Mouse (Mus musculus) gastrocnemius, postnatal 36 days (tissue): ENCODE data around the gene Gfm2. TPM values are rescaled to one million over a fixed set of nuclear protein-coding genes. Genes with fewer than 3 reads are reported as not detected.
"Not testable (repeated sequence)": the region's sequence is repeated elsewhere in the genome, so short reads cannot be mapped to it uniquely, and the experiment has no call there.

Source experiments
- DNase-seq, 2 experiments: peaks; one replicate each; pipeline ENCODE4 v3.0.0; 2022
- intact Hi-C: fragments of 180-260 bp; cut with DNase I; formaldehyde crosslinking; loops from one replicate; pipeline ENCODE4 v1.15.1; 2025
- long read RNA-seq, 2 experiments: library from polyadenylated mRNA; stranded (forward); transcript quantifications; one replicate each; pipeline ENCODE4 v2.0.0; 2021
- total RNA-seq, 2 experiments: library from RNA; stranded (reverse); gene quantifications; 2 replicates each; pipeline ENCODE4 v1.2.3; 2021

Gfm2 gene
- 10 to 100 TPM; 45.9 to 49.8 TPM for total RNA-seq
- long read RNA-seq, experiment 1, transcript Gfm2-208 (21 exons, 3,157 nt) = major isoform, 8 of 29 reads
- long read RNA-seq, experiment 1, partial matches to known transcripts = 9 of 29 reads
- long read RNA-seq, experiment 1, other reads (novel, unspliced or antisense) = 10 of 29 reads
- long read RNA-seq, experiment 2, transcript Gfm2-208 (21 exons, 3,157 nt) = major isoform, 11 of 41 reads
- long read RNA-seq, experiment 2, partial matches to known transcripts = 6 of 41 reads
- long read RNA-seq, experiment 2, other reads (novel, unspliced or antisense) = 21 of 41 reads

DNA sequence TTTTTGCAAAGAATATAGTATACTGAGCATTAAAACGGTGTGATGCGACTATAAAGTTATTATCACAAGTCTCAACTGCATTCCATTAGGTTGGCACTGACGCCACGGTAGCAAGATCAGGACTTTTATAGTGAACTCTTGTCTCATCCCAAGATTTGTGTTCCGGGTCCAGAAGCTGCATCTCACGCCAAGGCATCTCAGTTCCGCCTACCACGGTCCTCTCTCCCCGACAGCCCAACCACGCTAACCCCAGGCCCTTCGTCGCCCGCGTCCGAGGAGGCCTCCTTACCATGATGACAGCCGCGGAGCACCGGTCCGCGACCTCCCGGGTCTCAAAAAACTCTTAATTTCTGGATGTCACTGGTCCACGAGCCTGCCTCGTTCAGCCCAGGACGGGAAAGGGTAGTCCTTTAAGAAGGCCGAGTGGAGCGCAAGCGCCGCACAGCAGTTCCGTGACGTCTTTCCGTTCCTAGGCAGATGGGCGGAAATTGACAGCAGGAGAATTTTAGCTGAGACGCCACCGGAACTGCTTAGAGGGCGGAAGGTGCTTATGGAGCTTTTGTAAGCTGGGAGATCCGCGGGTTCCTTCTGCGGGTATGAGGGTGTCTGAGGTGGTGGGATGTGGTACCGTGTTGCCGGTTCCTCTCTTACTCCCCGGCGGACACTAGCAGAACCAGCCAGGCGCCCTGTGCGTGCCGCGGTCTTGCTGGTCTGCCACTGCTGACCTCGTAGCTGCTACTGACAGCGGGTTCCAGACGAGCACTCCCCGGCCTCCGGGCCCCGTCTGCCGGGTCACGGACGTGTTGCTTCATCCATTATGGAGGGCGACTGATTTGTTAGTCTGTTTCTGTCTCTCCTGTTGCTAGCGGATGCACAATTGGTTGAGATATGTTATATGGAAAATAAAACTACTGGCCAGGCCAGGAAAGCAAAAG is at the start of gene Gfm2, which contains the start of gene Nsa2:
Gene Gfm2, plus strand, starts transcription at position 472 of the 935 bp plus-strand sequence.
Gene Nsa2, minus strand, starts transcription at position 472 of the 935 bp plus-strand sequence.
- intact Hi-C loops = no loop called here
- DNase-seq = peak; percentile 77 to 88

DNA sequence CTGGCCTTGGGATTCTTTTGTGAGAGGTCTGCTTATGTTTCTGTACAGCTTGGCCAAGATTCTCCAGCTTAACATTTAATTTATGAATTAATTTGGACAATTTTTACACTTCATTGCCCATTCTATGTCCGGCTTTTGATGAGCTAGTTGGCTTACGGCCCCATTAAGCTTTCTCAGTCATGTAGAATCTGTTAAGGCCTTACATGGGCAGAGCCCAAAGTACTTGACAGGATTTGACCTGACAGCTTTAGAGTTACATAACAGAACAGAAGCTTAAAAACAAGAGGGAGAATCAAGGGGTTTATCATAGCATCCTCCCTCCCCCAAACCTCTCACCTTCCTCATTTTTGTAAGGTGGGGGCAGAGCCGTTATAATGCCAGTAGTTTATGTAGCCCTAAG is 49.6 kb upstream of the Gfm2 start:
- no peak for DNase-seq
- intact Hi-C loops = no loop called here

DNA sequence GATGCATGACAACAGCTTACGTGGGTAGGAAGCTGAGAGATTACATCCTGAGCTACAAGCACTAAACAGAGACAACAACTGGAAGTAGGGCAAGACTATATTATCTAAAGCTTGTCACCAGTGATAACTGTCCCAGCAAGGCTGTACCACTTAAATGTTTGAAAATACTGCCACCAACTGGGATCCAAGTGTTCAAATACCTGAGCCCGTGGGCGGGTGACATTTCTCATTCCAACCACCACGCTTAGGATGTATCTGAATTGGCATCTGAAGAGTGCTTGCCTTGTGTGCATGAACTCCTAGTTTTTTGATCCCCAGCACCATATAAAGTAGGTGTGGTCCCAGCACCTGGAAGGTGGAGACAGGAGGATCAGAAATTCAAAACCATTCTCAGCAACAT is 42.0 kb upstream of the Gfm2 start:
- intact Hi-C loops = no loop called here
- DNase-seq = no peak

DNA sequence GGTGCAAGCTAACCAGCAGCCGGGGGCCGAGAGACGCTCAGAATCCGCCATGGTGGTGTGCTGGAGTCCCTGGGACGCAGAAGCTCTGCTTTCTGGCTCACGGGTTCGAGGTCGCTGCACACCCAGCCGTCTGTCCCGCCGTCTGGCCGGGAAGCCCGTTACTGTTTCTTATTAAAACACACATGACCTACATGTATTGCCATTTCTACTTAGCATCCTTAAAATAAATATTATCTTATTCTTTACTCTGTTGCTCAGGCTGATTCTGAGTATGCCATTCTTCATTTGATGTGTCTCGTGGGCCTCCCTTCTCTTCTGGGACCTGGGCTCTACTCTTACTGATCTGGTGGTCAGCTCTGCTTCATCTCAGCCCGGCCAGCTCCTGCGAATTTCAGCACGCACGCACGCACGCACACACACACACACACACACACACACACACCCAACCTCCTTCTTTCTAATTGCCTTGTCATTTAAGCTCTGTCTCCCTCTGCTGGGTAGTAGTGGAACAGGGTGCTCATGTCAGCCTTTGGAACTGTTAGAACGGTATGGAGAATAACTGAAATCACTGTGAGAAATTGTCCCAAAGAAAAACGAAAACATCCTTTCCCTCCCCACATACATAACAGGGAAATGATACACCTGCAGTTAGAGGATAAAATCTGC is 38.4 kb upstream of the Gfm2 start, which contains the start of gene Gm6169:
Gene Gm6169, minus strand, starts transcription at position 51 of the 666 bp plus-strand sequence.
- intact Hi-C loops = no loop called here
- DNase-seq = no peak

DNA sequence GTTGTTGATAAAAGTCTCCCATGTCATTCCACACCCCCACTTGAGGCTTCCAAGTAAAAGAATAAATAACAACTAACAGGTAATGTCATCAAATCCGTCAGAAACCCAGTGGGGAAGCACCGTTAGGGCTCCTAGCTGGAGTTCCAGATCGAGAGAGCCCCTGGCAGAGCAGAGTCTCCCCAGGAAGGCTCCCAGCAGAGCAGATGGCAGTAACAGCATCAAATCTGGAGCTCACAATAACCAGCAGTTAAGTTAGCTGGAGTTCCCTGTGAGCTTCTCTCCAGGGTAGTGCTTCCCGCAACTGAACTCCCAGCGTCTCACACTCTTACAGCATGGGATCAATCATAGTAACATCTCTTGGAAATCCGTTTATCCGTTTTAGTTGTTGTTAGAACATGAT is 32.7 kb upstream of the Gfm2 start:
- DNase-seq = no peak
- intact Hi-C loops = no loop called here

DNA sequence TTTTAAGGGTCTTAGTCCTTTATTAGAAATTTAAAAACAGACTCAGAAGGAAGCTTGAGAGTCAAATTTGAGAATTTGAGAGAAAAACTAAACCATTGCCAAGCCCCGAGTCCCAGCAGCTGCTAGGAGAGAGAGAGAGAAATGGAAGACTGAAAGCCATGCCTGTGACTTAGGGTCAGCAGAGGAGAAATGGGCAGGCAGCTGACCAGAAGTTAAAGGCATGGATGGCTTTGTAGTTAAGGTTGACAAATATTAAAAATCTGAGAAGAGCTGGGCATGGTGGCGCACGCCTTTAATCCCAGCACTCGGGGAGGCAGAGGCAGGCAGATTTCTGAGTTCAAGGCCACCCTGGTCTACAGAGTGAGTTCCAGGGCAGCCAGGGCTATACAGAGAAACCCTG is 30.0 kb upstream of the Gfm2 start:
- DNase-seq, intact Hi-C loops: not testable (repeated sequence)

DNA sequence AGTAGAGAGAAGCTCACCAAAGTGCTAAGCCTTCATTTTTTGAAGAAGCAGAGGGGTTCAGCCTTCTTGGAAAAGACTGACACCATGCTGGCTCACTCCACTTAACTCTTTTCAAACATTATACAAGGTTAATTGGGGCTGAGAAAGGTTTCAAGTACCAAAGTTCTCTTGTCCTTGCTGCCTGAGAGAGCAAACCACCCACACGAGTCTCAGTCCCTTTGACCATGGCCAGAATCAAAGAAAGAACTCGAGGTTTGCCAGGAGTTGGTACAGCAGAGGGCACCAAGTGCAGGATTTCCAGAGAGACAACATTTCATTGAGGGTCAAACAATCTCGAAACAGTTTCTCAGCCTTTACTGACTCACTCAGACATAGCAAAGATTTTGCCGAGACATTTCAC is 28.7 kb upstream of the Gfm2 start:
- no peak for DNase-seq
- intact Hi-C loops = no loop called here

DNA sequence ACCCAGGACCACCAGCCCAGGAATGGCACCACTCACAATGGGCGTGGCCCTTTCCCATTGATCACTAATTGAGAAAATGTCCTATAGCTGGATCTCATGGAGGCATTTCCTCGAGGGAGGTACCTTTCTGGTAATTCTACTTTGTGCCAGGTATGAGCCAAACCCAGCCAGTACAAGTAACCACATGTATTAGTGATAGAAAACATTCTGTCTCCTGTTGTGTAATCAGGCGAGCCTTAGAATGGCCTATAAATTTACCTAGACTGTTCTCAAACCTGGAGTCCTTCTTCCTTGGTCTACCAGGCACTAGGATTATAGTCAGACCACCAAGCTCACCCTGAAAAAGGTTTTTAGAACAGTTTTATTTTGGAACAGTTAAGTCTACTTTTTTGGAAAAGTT is 16.4 kb upstream of the Gfm2 start:
- intact Hi-C loops = no loop called here

DNA sequence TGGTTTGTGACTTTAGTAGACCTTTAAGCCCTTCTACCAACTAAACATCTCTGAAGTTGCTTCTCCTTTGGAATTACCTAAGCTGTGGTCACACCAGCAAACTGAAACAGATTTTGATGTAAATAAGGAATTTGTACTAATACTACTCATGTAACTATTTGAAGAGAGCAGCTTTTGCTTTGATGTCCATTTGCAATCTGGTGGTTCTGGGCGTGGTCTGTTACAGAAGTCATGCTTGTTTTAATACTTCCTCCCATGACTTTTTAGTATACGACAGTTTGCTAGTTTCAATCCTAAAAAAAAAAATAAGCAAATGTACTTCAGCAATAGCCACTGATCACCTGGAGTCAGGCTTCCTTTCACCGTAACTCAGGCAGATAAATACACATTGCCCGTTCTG is 8.1 kb upstream of the Gfm2 start:
- DNase-seq, intact Hi-C loops: not testable (repeated sequence)

More for the DNA sequence above, 16.4 kb upstream of the Gfm2 start:
- no peak for DNase-seq

DNA sequence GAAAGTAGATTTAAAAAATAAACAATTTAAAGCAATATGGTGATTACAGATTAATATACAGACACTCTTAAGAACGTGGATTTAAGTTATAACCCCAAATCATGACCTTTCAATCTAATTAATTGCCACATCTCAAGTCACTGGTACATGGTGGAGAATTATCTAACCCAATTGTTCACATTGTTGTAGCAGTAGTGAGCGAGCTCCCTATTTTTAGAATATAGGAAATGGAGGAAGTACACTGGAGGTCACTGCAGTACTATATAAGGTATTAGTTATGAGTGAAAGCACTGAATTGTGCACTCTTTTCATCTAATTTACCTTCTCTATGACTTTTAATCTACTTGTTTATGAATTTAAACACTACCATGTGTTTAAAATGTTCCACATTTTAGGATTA is 7.3 kb upstream of the Gfm2 start:
- intact Hi-C loops = not testable (repeated sequence)

DNA sequence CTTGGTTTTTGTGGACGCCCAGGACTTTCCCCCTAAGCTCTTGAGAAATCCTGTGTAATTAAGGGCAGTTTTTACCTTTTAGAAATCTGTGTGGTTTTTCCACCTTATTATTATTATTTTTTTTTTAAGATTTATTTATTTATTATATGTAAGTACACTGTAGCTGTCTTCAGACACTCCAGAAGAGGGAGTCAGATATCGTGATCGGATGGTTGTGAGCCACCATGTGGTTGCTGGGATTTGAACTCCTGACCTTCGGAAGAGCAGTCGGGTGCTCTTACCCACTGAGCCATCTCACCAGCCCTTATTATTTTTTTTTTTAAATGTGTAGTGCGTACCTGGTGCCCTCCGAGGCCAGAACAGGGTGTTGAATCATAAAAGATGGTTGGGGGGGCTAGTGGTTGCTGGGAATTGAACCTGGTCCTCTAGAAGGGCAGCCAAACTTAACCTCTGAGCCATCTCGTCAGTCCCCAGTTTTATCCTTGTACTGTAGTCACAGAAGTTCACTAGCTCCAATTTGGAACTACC is 731 bp downstream of the Gfm2 start:
- intact Hi-C loops, DNase-seq: not testable (repeated sequence)

More for the DNA sequence above, 7.3 kb upstream of the Gfm2 start:
- not testable (repeated sequence) for DNase-seq

DNA sequence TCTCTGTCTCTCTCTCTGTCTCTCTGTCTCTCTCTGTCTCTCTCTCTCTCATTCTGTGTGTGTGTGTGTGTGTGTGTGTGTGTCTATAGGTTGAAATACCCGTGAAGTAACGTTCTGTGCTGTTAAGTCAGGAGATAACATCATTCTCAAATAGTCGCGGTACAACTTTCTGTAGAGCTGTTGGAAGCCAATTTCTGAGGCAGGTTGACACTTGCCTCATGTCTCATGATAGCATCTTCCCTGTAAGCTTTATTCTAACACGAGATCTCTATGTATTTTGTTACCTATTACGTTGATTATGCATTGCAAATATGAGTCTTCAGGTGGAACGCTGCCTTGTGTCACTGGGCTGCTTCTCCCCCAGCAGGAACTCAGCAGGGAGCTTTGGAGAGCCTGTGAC is 4.6 kb downstream of the Gfm2 start:
- intact Hi-C loops = no loop called here
- no peak for DNase-seq

DNA sequence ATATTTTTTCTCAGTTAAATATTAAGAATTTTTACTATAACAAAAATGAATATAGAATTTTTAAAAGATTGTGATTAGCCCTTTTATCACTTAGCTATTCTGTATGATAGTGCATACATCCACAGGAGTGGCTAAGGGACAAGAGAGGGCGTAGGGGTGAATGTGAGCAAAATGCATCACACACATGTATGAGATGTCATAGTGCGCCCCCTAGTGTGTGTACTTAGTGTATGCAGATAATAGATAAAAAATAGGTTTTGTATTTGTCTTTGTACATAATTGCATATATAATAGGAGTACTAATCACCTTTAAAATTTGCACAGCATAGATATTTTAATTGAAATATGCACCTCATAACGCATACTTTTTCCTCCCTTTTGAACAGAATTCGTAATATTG is 8.1 kb downstream of the Gfm2 start:
- DNase-seq = no peak
- intact Hi-C loops = no loop called here

DNA sequence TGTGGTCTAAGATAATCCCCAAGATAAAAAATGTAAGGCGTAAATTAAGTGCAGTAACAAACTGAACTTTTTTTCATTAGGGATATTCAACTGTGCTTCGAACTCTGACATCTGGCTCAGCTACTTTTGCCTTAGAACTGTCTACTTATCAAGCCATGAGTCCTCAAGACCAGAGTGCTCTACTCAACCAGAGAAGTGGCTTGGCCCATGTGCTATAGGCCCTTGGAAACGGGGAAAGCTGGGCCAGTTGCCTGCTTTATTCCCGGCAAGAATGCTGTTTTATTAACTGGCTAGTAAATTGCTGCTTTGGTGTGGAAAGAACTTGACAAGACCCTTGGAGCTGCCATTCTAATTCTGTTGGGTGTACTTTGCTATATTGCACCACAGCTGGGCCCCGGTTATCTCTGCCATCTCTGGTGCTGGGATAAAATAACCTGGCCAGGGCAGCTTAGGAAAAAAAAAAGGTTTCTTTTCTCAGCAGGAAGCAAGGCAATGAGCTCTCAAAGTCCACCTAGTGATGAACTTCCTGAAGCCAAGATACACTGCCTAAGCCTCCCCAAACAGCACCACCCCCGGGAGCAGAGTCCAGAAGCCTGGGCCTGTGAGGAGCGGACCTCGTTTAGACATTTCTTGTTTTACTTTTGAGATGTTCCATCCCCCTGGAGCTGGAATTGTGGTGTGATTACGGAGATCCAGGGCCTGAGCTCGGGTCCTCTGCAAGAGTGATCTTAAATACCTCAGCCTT is 38.0 kb downstream of the Gfm2 start:
- DNase-seq = no peak
- intact Hi-C loops = no loop called here

DNA sequence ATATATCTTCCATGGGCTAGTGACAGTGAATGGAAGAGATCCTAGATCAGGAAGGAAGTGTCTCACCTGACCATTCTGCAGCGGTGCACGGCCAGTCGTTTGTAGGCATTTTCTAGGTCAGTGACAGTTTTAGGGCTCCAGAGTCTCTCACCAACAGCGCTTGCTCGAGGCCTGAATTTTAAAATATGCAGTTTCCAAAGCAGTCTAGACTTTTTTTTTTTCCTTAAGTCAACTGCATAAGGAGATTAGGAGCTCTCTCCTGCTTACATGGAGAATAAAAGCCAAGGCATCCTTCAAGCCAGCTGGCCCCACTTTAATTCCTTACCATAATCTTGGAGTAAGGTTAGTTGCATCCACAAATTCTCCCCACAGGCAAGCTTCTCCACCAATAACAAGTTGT is 39.0 kb downstream of the Gfm2 start:
- no peak for DNase-seq
- intact Hi-C loops = no loop called here

DNA sequence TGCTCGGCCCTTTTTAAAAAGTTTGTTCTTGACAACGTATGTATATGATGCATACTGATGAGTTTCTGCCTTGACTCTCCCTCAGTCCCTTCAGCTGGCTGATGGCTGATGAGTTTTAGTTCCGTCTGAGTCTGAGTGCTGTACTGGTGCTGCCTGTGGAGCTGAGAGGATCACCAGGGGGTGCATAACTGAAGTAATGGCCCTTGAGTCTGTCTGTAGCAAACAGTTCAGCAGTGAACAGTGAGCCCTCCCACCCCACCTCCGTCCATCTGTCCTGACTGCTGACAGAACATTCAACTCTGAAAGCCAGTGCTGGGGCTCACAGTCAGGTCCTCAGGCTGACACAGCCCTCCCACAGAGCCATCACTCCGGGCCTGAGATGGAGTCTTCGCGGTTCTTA is 41.2 kb downstream of the Gfm2 start:
- no peak for DNase-seq
- intact Hi-C loops = no loop called here

DNA sequence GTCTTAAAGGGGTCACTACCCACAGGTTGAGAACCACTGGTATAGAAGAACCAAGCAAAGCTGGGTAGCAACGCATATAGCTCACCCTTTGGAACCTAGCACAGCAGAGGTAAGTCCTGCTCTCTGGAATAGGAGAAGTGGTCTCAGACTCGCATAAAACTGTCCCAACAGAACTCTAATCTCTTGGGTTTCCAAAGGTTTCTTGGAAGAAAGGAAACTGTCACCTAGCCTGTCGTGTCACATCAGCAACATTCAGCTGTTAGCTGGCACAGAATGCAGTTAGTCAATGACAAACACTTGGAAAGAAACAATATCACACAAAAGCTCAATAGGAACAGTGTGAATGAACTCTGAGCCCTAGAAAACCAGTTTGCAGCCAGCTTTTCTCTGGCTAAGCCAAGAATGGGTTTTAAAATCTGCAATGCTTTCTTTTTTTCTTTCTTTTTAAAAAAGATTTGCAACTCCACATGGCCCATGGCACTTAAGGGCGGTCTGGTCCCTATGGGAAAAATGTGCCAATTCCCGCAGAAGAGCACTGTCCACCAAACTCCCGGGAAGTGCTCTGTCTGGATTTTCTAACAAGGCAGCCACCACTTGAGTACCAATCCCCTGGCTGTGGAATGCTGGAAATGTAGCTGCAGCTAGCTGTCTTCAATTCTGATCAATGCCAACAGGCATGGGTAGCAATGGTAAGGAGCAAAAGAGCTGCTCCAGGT is 42.5 kb downstream of the Gfm2 start:
- intact Hi-C loops = no loop called here
- no peak for DNase-seq

DNA sequence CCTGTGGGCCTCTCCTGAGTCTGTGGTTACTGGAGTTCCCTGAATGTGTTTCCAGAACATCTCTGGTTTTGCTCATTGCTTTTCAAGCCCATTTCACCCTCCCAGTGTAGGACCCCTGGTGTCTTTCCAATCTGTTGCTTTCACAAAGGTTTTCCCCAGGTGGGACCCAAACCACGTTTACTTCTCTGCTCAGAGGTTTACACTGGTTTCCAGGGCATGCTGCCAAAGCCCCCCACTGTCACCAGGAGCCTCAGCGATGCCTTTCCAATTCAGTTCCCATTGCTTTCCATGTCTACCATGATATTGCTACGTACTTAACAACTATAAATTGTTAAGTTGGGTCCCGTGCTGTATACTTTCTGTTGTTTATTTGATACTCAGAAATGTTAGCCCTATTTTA is 45.1 kb downstream of the Gfm2 start:
- no peak for DNase-seq
- intact Hi-C loops = no loop called here

DNA sequence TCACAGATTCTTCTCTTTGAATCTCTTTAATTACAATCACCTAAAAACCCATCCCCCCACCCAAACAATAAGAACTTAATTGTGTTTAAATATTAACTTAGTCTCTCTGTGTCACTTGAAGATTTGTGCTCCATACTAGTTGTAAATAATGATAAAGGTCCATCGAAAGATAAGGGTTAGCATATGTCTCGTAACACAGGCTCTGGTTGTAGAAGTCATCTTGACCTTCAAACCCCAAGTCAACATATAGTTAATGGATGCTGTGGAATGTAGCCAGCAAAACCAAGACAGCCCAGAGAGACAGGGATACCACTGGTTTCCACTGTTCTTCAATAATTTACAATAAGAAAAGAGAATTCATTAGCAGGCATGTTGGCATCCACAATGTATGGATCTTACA is 46.4 kb downstream of the Gfm2 start:
- intact Hi-C loops = no loop called here
- DNase-seq = no peak
